Comparison of ENCODE assay signal across 12 mouse cellular contexts in the genomic region with DNA sequence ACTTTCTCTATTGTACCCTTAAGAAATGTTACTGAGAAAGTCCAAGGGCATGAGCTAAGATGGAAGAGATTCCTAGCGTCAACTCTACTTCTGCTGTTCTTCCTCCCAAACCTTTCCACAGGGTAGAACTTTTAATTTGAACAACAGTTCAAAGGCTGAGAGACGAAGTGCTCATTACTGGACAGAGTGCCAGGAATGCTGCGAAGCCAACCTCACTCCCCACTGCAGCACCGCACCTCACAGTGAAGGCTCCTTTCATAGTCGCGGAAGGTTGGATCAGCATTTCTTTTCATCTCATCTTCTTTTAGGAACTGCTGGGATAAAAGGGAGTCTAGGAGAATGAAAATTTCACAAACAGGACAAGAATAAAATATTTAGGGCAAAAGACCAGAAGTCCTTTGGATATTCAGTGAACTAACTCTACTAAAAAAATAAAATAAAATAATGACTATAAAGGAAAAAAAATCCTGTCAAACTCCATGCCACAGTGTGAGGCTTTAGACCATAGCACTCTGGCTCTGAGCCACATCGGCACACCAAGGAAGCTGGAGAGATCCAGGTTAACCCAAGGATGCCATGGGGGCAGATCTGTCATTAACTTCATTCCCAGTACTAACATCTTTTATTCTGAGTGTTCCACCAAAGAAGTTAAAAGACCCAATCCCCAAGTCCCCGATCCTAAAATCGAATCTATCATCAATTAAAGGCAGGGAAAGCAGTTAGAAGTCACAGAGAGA. TPM values are rescaled to one million over a fixed set of nuclear protein-coding genes. Genes with fewer than 3 reads are reported as not detected.
DNase-seq lines count a peak whose midpoint lies in the region; ATAC-seq and TF ChIP-seq lines count a peak whose summit lies in the region.
"Had no signal": no experiment of that assay in that cellular context is flagged by ENCODE, and none has a peak within 500 bp of the region (broad histone marks: within the 10 kb centered on the region; RNA-seq: fewer than 3 reads in every experiment).

No protein-coding gene starts in this region.

- H3K4me1 ChIP-seq in heart, embryonic 12.5 days (replicated peaks): peaks cover 56% of the 10 kb centered on the region
- H3K4me1 ChIP-seq in lung, embryonic 16.5 days (replicated peaks; ENCODE audit: control insufficient read depth, insufficient read depth, low read length): peaks cover 61% of the 10 kb centered on the region
- peaks cover 45% of the 10 kb centered on the region for H3K4me1 ChIP-seq in heart, postnatal 0 days (ENCODE audit: control insufficient read depth, insufficient read depth)
- H3K4me1 ChIP-seq in limb, embryonic 15.5 days: peaks cover 58% of the 10 kb centered on the region

- TF ChIP-seq CTCF in heart, postnatal 0 days (IDR thresholded peaks at IDR 0.05; ENCODE audit: low read depth): no peak

- no peaks in the 10 kb centered on the region for H3K27me3 ChIP-seq in heart, embryonic 12.5 days (replicated peaks)
- no peaks in the 10 kb centered on the region for H3K27me3 ChIP-seq in lung, embryonic 16.5 days (ENCODE audit: control insufficient read depth, insufficient read depth, low read depth, low read length)
- no peaks in the 10 kb centered on the region for H3K27me3 ChIP-seq in heart, postnatal 0 days (ENCODE audit: control insufficient read depth, insufficient read depth, low read length)
- no peaks in the 10 kb centered on the region for H3K27me3 ChIP-seq in limb, embryonic 15.5 days

- ATAC-seq in heart, embryonic 12.5 days (ENCODE audit: insufficient number of reproducible peaks, low FRiP score): no peak
- ATAC-seq in lung, embryonic 16.5 days (ENCODE audit: low read depth): no peak
- no peak for ATAC-seq in heart, postnatal 0 days (ENCODE audit: insufficient read depth, low read depth)
- no peak for ATAC-seq in limb, embryonic 15.5 days (ENCODE audit: insufficient number of reproducible peaks, low FRiP score, low TSS enrichment, low read depth)
- ATAC-seq: CD4-positive, CD25-positive, alpha-beta regulatory T cell, adult 4 months had no signal

- no peaks in the 10 kb centered on the region for H3K36me3 ChIP-seq in heart, embryonic 12.5 days
- H3K36me3 ChIP-seq in lung, embryonic 16.5 days (ENCODE audit: control insufficient read depth, insufficient read depth, low read length): no peaks in the 10 kb centered on the region
- no peaks in the 10 kb centered on the region for H3K36me3 ChIP-seq in heart, postnatal 0 days (replicated peaks; ENCODE audit: control insufficient read depth, insufficient read depth, low read length)
- H3K36me3 ChIP-seq in limb, embryonic 15.5 days: no peaks in the 10 kb centered on the region

- no peak overlapping the region for H3K4me3 ChIP-seq in heart, embryonic 12.5 days
- H3K4me3 ChIP-seq in lung, embryonic 16.5 days (ENCODE audit: low read length): no peak overlapping the region
- no peak overlapping the region for H3K4me3 ChIP-seq in heart, postnatal 0 days (ENCODE audit: low read depth, low read length)
- H3K4me3 ChIP-seq in limb, embryonic 15.5 days: no peak overlapping the region

- H3K9me3 ChIP-seq in heart, embryonic 12.5 days (replicated peaks): no peaks in the 10 kb centered on the region
- no peaks in the 10 kb centered on the region for H3K9me3 ChIP-seq in lung, embryonic 16.5 days (ENCODE audit: control insufficient read depth, low read length)
- no peaks in the 10 kb centered on the region for H3K9me3 ChIP-seq in heart, postnatal 0 days (replicated peaks; ENCODE audit: control insufficient read depth, low read length)
- H3K9me3 ChIP-seq in limb, embryonic 15.5 days: no peaks in the 10 kb centered on the region

- DNase-seq in heart, adult 18-20 months: no peak
- no peak for DNase-seq in lung, adult 18-20 months
- no peak for DNase-seq in heart, postnatal 0 days (ENCODE audit: low spot score)
- no peak for DNase-seq in layer of hippocampus, postnatal 14 days (ENCODE audit: low spot score in 2 of 2)
- no peak for DNase-seq in adrenal gland, postnatal 10 days
- DNase-seq: cerebellum, postnatal 25 days; right cerebral cortex, postnatal 4 days; thymus, postnatal 14 days had no signal

- H3K9ac ChIP-seq in heart, embryonic 12.5 days: 0 out of 2 replicates have a peak overlapping the region, but pooled peaks have one; percentile 19
- no peak overlapping the region for H3K9ac ChIP-seq in lung, embryonic 16.5 days (ENCODE audit: low read length)
- no peak overlapping the region for H3K9ac ChIP-seq in heart, postnatal 0 days (replicated peaks; ENCODE audit: low read depth, low read length)
- no peak overlapping the region for H3K9ac ChIP-seq in limb, embryonic 15.5 days

- peak overlapping the region; percentile 31 for H3K4me2 ChIP-seq in heart, embryonic 12.5 days
- peak overlapping the region; percentile 15 for H3K4me2 ChIP-seq in lung, embryonic 16.5 days (ENCODE audit: low read depth, low read length)
- H3K4me2 ChIP-seq in heart, postnatal 0 days (ENCODE audit: low read depth, low read length): peak overlapping the region; percentile 18; the same call in 1 of the 2 replicates
- peak overlapping the region; percentile 8; the same call in 1 of the 2 replicates for H3K4me2 ChIP-seq in limb, embryonic 15.5 days

- TF ChIP-seq EP300 in heart, postnatal 0 days (IDR thresholded peaks at IDR 0.05; ENCODE audit: low read depth): no peak

- 46% methylated on average over 9 of the region's 9 CpGs for WGBS in heart, embryonic 12.5 days
- WGBS in lung, embryonic 16.5 days: 52% methylated on average over 9 of the region's 9 CpGs
- 45% methylated on average over 9 of the region's 9 CpGs for WGBS in heart, postnatal 0 days
- WGBS in limb, embryonic 15.5 days: 42% methylated on average over 9 of the region's 9 CpGs

- H3K27ac ChIP-seq in heart, embryonic 12.5 days (ENCODE audit: poor library complexity, severe bottlenecking): peak overlapping the region; percentile 87
- H3K27ac ChIP-seq in lung, embryonic 16.5 days (ENCODE audit: low read length): peak overlapping the region; percentile 96
- H3K27ac ChIP-seq in heart, postnatal 0 days (ENCODE audit: low read depth): peak overlapping the region; percentile 74
- H3K27ac ChIP-seq in limb, embryonic 15.5 days: peak overlapping the region; percentile 90

RNA-seq across cellular contexts. Expression of gene Ier5, which starts 5.3 kb away (rescaled TPM):
- 8.9 and 10.9 TPM in 2 replicates for polyA plus RNA-seq in heart, embryonic 12.5 days (2016; fragmentation: Nextera tagmentation; extraction: Ambion mirVana)
- 10 to 100 TPM; 18.8 to 21.4 TPM for total RNA-seq in heart, adult 18-20 months (2021)
- polyA plus RNA-seq in lung, embryonic 16.5 days (2015; fragmentation: Nextera tagmentation; extraction: Ambion mirVana): 4.3 and 4.5 TPM in 2 replicates
- total RNA-seq in heart, postnatal 0 days (2014; rRNA removed; ENCODE audit: low replicate concordance): 50.4 and 56.2 TPM in 2 replicates
- 3.1 and 3.9 TPM in 2 replicates for polyA plus RNA-seq in heart, postnatal 0 days (2015; fragmentation: Nextera tagmentation; extraction: Ambion mirVana)
- polyA plus RNA-seq in limb, embryonic 15.5 days (2015; fragmentation: Nextera tagmentation; extraction: Ambion mirVana): 5.5 and 7.1 TPM in 2 replicates
- total RNA-seq in layer of hippocampus, postnatal 14 days (2021): 10 to 100 TPM; 17.9 to 19.8 TPM
- 10 to 100 TPM; 10.8 to 12.6 TPM for total RNA-seq in adrenal gland, postnatal 10 days (2021)

RNA-seq across cellular contexts. Expression of gene Mr1, which starts 52.5 kb away (rescaled TPM):
- polyA plus RNA-seq in heart, embryonic 12.5 days (2016; fragmentation: Nextera tagmentation; extraction: Ambion mirVana): 3.9 and 4.2 TPM in 2 replicates
- 1 to 10 TPM; 6.7 to 7.8 TPM for total RNA-seq in heart, adult 18-20 months (2021)
- 13.9 and 14.0 TPM in 2 replicates for polyA plus RNA-seq in lung, embryonic 16.5 days (2015; fragmentation: Nextera tagmentation; extraction: Ambion mirVana)
- 8.2 and 16.1 TPM in 2 replicates for total RNA-seq in heart, postnatal 0 days (2014; rRNA removed; ENCODE audit: low replicate concordance)
- 6.5 and 7.2 TPM in 2 replicates for polyA plus RNA-seq in heart, postnatal 0 days (2015; fragmentation: Nextera tagmentation; extraction: Ambion mirVana)
- 9.6 and 10.5 TPM in 2 replicates for polyA plus RNA-seq in limb, embryonic 15.5 days (2015; fragmentation: Nextera tagmentation; extraction: Ambion mirVana)
- 1 to 10 TPM; 3.3 to 4.1 TPM for total RNA-seq in layer of hippocampus, postnatal 14 days (2021)
- total RNA-seq in adrenal gland, postnatal 10 days (2021): 10 to 100 TPM; 13.4 to 18.6 TPM
